Mouse (Mus musculus): Measurements from ENCODE around the gene Gm6377.

Gene Gm6377

GRCm38 (mm10) chrX:109196468-109196867 lies at the start of gene Gm6377:
Gene Gm6377, plus strand, starts transcription at chrX:109196756.
- no peak for DNase-seq (ENCODE audit: low spot score in 2 of 2)

GRCm38 (mm10) chrX:109147108-109147507 lies 49.4 kb upstream of the Gm6377 start:
- no peak for DNase-seq (ENCODE audit: low spot score in 2 of 2)

DNA sequence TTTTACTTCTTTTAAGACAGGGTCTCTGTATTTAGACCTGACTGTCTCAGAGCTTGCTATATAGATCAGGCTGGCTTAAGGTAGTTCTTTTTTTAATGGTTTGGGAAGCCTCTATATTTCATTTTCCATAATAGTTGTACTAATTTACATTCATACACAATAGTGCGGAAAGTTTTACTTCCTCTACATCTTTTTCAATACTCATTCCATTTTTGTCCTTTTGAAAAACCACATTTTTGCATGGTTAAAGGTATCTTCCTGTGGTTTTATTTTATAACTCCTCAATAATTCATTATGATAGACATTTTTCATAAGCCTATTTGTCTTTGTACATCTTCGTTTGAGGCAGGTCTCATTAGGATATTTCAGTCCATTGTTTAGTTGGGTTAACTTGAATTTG lies 45.3 kb upstream of the Gm6377 start:
- no peak for DNase-seq (ENCODE audit: low spot score in 2 of 2)

GRCm38 (mm10) chrX:109160326-109160725 lies 36.2 kb upstream of the Gm6377 start:
- no peak for DNase-seq (ENCODE audit: low spot score in 2 of 2)

DNA sequence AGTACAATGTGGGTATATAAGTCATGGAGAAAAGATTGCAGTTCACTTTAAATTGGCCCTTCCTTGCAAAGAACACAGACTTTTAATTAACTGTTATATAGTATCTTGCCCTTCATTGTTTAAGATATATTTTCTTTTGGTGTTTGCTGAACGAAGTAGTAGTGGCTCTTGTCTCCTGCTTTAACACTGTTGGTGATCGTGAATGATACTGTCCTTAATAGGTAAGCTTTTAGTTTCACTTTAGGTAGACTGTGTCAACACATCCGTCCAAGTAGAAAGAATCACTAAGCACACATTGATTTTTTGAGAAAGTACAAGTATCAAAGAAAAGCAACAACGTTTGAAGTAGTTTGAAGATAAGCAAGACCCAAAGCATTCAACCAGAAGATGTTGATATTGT lies 35.7 kb upstream of the Gm6377 start:
- no peak for DNase-seq (ENCODE audit: low spot score in 2 of 2)

DNA sequence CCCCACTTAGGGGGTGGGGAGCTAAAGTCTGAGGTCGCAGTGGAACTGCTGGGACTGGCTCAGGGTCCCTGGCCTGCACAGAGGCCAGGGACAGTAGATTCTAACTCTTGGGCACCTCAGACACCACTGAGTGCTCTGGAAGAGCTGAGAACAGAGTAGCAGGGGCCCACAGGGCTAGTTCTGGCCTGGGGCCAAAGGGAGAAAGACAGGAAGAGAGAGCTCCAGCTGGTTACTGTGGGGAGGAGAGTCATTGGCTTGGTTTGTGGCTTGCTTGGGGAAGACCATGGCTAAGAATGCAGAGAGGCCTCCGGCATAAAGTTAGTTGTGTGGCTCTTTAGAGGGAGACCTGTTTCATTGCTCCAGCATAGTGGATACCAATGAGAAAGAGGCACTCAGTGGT lies 21.5 kb upstream of the Gm6377 start:
- DNase-seq (ENCODE audit: low spot score in 2 of 2): no peak

- no peak for DNase-seq (ENCODE audit: low spot score in 2 of 2)
Observed at GRCm38 (mm10) chrX:109175470-109175869, 21.1 kb upstream of the Gm6377 start.

DNA sequence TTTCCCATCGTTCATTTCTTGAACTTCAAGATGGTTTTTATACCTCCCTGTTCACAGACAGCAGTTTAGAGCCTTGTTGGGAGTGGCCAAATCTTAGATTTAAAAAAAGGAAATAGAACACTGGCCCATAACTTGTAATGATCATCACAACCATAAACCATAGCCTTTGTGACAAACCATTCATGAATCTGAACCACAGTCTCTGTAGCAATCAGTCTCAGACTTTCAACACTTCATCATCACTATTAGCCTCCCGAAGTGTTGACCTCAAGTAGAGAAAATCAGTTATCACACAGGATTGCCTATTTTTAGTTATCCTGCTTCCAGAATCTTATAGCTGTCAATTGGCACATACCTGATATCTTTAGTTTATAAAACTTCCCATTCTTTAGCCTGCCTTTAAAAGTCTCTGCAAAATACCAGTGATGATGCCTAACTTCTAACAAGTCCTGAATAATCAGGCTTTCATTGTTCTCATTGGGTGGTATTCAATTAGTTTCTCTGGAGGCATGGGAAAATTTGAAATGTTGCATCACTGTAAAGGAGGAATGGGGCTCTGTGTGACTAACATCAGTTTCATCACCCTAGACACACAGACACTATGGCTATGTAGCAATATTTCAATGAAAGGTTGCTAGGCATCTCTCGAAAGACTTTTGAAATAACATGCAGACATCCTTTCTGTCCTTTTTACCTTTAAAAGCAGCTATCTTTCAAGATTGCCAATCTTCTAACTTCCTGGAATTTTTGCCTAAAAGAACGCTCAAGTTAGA lies 11.7 kb upstream of the Gm6377 start:
- no peak for DNase-seq (ENCODE audit: low spot score in 2 of 2)

GRCm38 (mm10) chrX:109189607-109190006 lies 6.9 kb upstream of the Gm6377 start:
- DNase-seq (ENCODE audit: low spot score in 2 of 2): no peak

GRCm38 (mm10) chrX:109190969-109191368 lies 5.6 kb upstream of the Gm6377 start:
- DNase-seq (ENCODE audit: low spot score in 2 of 2): no peak

- DNase-seq (ENCODE audit: low spot score in 2 of 2): no peak
Observed at GRCm38 (mm10) chrX:109191436-109191835, 5.1 kb upstream of the Gm6377 start.

- no peak for DNase-seq (ENCODE audit: low spot score in 2 of 2)
Observed at GRCm38 (mm10) chrX:109207843-109208242, 11.3 kb downstream of the Gm6377 start.

DNA sequence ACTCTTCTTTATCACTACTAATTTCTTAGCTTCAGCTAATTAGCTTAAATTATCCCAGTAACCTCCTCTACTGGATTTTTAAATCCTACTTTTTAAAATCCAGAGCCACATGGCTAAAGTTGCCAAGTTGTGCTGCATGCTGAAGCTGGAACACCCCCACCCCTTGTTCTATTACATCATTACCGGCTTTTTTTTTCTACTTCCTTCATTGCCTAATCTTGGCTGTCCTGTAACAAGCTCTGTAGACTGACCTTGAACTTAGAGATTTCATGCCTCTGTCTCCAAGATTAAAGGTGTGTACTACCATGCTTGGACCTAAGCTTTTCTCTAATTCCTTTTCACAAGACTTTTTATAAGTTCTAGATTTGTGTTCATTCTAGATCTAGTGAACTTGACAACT lies 32.2 kb downstream of the Gm6377 start:
- no peak for DNase-seq (ENCODE audit: low spot score in 2 of 2)

DNA sequence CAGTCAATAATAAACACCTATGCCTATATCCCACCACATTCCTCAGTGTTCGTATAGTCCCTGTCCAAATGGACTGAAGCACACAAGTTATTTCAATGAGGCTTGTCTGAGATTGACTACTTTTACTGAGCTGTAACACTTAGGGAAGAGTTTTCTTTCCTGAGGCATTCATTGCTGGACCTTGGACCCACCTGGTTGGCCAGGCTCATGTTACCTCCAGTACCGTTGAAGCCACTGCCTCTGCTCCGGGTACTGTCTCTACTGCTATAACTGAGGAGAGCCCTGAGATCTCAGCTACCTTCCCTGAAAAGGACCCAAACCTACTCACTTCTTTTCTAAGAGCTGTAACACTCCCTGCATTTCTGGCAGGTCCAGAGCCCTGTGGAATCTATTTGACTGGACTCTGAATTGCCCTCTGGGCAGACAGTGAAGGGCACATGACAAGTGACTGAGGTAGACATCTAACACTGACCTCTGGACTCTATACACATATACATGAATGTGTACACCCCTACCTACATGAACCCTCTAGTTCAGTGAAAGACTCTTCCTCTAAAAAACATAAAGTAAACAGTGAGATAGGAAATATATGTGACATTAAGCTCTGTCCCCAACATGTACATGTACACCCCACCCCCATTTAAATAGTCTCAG lies 39.0 kb downstream of the Gm6377 start:
- DNase-seq (ENCODE audit: low spot score in 2 of 2): no peak

DNA sequence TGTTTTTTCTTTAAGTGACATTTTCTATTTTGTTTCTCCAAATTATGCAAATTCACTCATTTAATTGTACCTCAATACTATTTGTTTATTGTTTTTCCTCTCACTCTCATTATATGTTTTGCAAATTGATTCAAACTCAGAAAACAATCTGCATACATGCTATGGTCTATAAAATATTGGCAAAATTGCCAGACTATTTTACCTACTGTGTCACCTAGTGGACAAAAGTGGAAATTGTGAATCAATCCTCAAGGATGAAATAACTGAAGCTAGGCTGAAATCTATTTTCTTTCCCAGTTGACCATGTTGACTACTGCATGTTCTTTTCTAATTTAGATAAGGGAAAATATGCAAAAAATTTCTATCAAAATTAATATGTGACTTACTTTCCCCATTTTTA lies 41.6 kb downstream of the Gm6377 start:
- DNase-seq (ENCODE audit: low spot score in 2 of 2): no peak
